Mouse (Mus musculus) hindbrain, embryonic 16.5 days (tissue): Measurements from ENCODE around the gene Tfb1m. TPM values are rescaled to one million over a fixed set of nuclear protein-coding genes. Genes with fewer than 3 reads are reported as not detected.

Experiments
- ATAC-seq: fragments of 200-750 bp; cut with Nextera tagmentation; 2 replicates; pipeline ENCODE4 v1.8.0; 2017; ENCODE audit warnings: moderate TSS enrichment, moderate library complexity
- H3K27ac ChIP-seq: fragments of 300-500 bp; sonication (generic); 2 replicates; pipeline ENCODE4 v1.5.1; 2014; ENCODE audit warnings: low read depth, mild to moderate bottlenecking, control low read depth, low read length, moderate library complexity
- H3K27me3 ChIP-seq: fragments of 300-500 bp; sonication (generic); replicated peaks from 2 replicates; pipeline ENCODE4 v1.6.1; 2014; ENCODE audit warnings: low read length; ENCODE audit not compliant: control insufficient read depth, insufficient read depth
- H3K36me3 ChIP-seq: fragments of 300-500 bp; sonication (generic); 2 replicates; pipeline ENCODE4 v1.6.1; 2014; ENCODE audit warnings: mild to moderate bottlenecking, low read length, moderate library complexity, mixed read lengths; ENCODE audit not compliant: control insufficient read depth, insufficient read depth
- H3K4me1 ChIP-seq: fragments of 300-500 bp; sonication (generic); 2 replicates; pipeline ENCODE4 v1.6.1; 2014; ENCODE audit warnings: low read depth, low read length; ENCODE audit not compliant: control insufficient read depth, insufficient read depth
- H3K4me2 ChIP-seq: fragments of 300-500 bp; sonication (generic); 2 replicates; pipeline ENCODE4 v1.6.1; 2014; ENCODE audit warnings: mild to moderate bottlenecking, low read length, control low read depth, moderate library complexity
- H3K4me3 ChIP-seq: fragments of 300-500 bp; sonication (generic); 2 replicates; pipeline ENCODE4 v1.5.1; 2014; ENCODE audit warnings: mild to moderate bottlenecking, low read length, control low read depth, moderate library complexity
- H3K9ac ChIP-seq: fragments of 300-500 bp; sonication (generic); 2 replicates; pipeline ENCODE4 v1.6.1; 2014; ENCODE audit warnings: low read depth, mild to moderate bottlenecking, control low read depth, low read length, moderate library complexity
- H3K9me3 ChIP-seq: fragments of 300-500 bp; sonication (generic); 2 replicates; pipeline ENCODE4 v1.6.1; 2014; ENCODE audit warnings: mild to moderate bottlenecking, low read length, moderate library complexity; ENCODE audit not compliant: control insufficient read depth
- WGBS: fragments of 180-500 bp; shearing (Covaris S2); extraction: QIAGEN DNeasy Blood & Tissue Kit; methylation state at CpG from one replicate; pipeline ENCODE4 v1.1.7; 2014; 5-methylcytosine and 5-hydroxymethylcytosine counted together
- polyA plus RNA-seq: library from polyadenylated mRNA; unstranded; fragments of >200 nt; fragmentation: Nextera tagmentation; extraction: Ambion mirVana; gene quantifications from 2 replicates; pipeline ENCODE4 v1.2.1, GENCODE M21; 2015

Gene Tfb1m
- polyA plus RNA-seq, 1 experiment from 2014 or later, result 13.3 TPM

DNA sequence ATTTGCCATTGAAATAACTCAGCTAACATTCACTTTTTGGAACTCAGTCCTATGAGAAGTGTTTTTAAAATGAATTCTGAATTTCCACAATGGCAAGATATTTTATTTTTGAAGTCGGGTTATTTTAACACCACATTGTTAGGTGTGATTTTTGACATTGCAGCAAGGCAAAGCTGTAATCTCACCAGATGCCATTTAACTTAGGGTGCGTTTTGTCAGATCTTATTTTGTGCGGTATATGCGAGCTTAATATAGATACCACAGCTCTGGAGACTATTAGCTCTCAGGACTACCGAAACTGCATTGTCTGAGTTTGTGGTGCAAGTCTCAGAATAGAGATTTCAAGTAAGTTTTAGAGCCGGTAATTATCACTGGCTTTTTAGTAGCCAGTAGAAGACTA lies 57.5 kb downstream of the Tfb1m start:
- WGBS, result 96% methylated on average over 6 of the region's 6 CpGs
- H3K27ac ChIP-seq, result no peak overlapping the region
- ATAC-seq, result no peak
- no peak overlapping the region for H3K9ac ChIP-seq
- H3K4me2 ChIP-seq, result no peak overlapping the region
- no peak overlapping the region for H3K4me3 ChIP-seq
- H3K36me3 ChIP-seq, result no peaks in the 10 kb centered on the region
- no peaks in the 10 kb centered on the region for H3K4me1 ChIP-seq
- H3K9me3 ChIP-seq, result no peaks in the 10 kb centered on the region
- H3K27me3 ChIP-seq, result no peaks in the 10 kb centered on the region

GRCm38 (mm10) chr17:3499468-3499867 lies 58.1 kb downstream of the Tfb1m start:
- H3K4me1 ChIP-seq, result no peaks in the 10 kb centered on the region
- H3K27me3 ChIP-seq, result no peaks in the 10 kb centered on the region
- no peak overlapping the region for H3K27ac ChIP-seq
- H3K4me3 ChIP-seq, result no peak overlapping the region
- WGBS, result 93% methylated on average over 8 of the region's 8 CpGs
- H3K36me3 ChIP-seq, result no peaks in the 10 kb centered on the region
- no peak for ATAC-seq
- no peak overlapping the region for H3K4me2 ChIP-seq
- H3K9ac ChIP-seq, result no peak overlapping the region
- no peaks in the 10 kb centered on the region for H3K9me3 ChIP-seq

- ATAC-seq, result no peak
- Histone ChIP-seq H3K4me3 (no peak overlapping the region), H3K9ac (no peak overlapping the region), H3K9me3 (no peaks in the 10 kb centered on the region), H3K4me2 (no peak overlapping the region), H3K36me3 (no peaks in the 10 kb centered on the region), H3K27ac (no peak overlapping the region), H3K4me1 (no peaks in the 10 kb centered on the region), H3K27me3 (no peaks in the 10 kb centered on the region)
- 96% methylated on average over 3 of the region's 3 CpGs for WGBS
Observed at GRCm38 (mm10) chr17:3498580-3498979, 59.0 kb downstream of the Tfb1m start.

DNA sequence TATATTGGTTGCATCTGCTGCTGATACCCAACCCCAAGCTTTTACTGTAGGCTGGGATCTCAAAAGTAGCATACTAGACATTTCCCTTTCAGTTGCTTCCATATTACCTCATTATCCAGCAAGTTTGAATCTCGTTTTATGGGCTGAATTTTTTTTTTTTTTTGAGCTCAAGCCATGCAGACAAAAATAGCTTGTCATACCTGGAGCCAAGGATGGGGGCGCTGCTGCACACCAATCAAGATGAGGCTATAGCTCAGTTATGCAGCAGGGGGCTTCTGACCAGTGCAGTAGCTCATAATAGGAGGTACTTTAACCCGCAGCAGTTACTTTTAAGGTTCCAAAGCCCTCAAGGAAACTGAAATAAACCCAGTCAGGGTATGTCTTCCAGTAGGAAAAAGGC lies 59.5 kb downstream of the Tfb1m start:
- H3K4me2 ChIP-seq, result no peak overlapping the region
- H3K4me3 ChIP-seq, result no peak overlapping the region
- WGBS, result 28% methylated on average over 3 of the region's 3 CpGs
- H3K27ac ChIP-seq, result no peak overlapping the region
- H3K9me3 ChIP-seq, result no peaks in the 10 kb centered on the region
- no peaks in the 10 kb centered on the region for H3K4me1 ChIP-seq
- no peak overlapping the region for H3K9ac ChIP-seq
- no peaks in the 10 kb centered on the region for H3K36me3 ChIP-seq
- ATAC-seq, result no peak
- no peaks in the 10 kb centered on the region for H3K27me3 ChIP-seq

DNA sequence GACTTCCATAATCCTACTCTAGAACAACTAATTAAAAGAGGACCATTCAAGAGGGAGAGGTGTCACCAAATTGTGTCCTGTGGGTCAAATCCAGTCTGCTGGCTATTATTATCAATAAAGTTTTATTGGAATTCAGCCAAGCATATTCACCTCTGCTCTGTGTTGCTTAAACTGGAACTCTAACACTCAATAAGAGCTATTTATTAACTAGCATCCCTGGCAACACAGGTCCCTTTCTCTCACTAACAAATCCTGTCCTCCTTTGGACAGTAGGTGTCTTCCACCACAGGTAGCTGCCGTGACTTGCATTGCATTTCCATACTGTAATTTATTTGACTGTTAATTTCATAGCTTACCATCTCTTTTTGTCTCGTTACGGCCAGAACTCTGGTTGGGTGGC lies 61.5 kb downstream of the Tfb1m start:
- H3K36me3 ChIP-seq, result no peaks in the 10 kb centered on the region
- WGBS, result 91% methylated on average over 3 of the region's 3 CpGs
- no peaks in the 10 kb centered on the region for H3K9me3 ChIP-seq
- no peaks in the 10 kb centered on the region for H3K4me1 ChIP-seq
- H3K4me2 ChIP-seq, result no peak overlapping the region
- no peaks in the 10 kb centered on the region for H3K27me3 ChIP-seq
- no peak overlapping the region for H3K27ac ChIP-seq
- ATAC-seq, result no peak
- no peak overlapping the region for H3K4me3 ChIP-seq
- no peak overlapping the region for H3K9ac ChIP-seq

DNA sequence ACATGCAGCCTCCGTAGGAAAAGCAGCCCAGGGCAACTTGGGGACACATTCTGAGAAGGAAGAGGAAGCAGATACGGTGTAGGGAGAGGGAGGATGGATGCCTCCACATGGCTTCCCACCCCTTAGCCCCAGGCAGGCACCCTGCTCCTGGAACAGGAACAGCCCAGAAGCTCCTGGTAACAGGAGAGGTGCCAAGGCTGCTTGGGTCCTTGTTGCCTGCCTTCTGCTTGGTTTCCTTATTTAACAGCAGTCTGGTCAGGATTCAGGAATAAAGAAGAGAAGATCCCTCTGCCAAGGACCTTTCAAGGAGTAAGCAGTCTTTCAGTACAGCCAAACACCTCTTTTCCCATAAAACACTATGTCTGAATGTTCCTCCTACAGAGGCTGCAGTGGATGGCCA lies 62.0 kb downstream of the Tfb1m start:
- H3K4me1 ChIP-seq, result no peaks in the 10 kb centered on the region
- H3K27ac ChIP-seq, result no peak overlapping the region
- ATAC-seq, result no peak
- no peak overlapping the region for H3K4me3 ChIP-seq
- no peaks in the 10 kb centered on the region for H3K36me3 ChIP-seq
- WGBS, result 78% methylated on average over 2 of the region's 2 CpGs
- no peaks in the 10 kb centered on the region for H3K27me3 ChIP-seq
- H3K9me3 ChIP-seq, result no peaks in the 10 kb centered on the region
- no peak overlapping the region for H3K9ac ChIP-seq
- no peak overlapping the region for H3K4me2 ChIP-seq

DNA sequence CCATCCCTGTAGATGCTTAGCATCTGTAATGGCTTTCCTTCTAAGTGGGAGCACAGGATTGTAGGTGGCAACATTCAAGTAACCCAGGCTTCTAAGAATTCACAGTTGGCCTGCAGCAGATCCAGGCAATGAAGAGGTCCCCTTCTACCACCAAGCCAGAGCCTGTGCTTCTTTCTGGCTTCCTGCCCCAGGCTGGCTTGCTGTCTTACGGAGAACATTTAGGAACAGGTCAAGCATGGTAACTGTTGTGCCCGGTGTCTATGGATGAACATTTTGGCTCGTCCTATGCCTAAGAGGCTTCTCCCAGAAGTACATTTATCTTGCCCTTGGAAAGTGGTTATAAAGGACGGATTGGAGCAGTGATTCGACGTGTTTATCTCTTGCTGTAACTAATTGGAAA lies 65.9 kb downstream of the Tfb1m start:
- Histone ChIP-seq H3K9me3 (no peaks in the 10 kb centered on the region), H3K4me2 (no peak overlapping the region), H3K27me3 (no peaks in the 10 kb centered on the region), H3K27ac (no peak overlapping the region), H3K4me3 (no peak overlapping the region), H3K36me3 (no peaks in the 10 kb centered on the region), H3K4me1 (no peaks in the 10 kb centered on the region), H3K9ac (no peak overlapping the region)
- WGBS, result 79% methylated on average over 6 of the region's 6 CpGs
- no peak for ATAC-seq

- no peak overlapping the region for H3K27ac ChIP-seq
- no peaks in the 10 kb centered on the region for H3K4me1 ChIP-seq
- WGBS, result 74% methylated on average over 5 of the region's 5 CpGs
- H3K27me3 ChIP-seq, result no peaks in the 10 kb centered on the region
- no peak overlapping the region for H3K4me3 ChIP-seq
- H3K9ac ChIP-seq, result no peak overlapping the region
- H3K4me2 ChIP-seq, result no peak overlapping the region
- H3K9me3 ChIP-seq, result no peaks in the 10 kb centered on the region
- H3K36me3 ChIP-seq, result no peaks in the 10 kb centered on the region
- ATAC-seq, result no peak
Observed at GRCm38 (mm10) chr17:3491065-3491464, 66.5 kb downstream of the Tfb1m start.

DNA sequence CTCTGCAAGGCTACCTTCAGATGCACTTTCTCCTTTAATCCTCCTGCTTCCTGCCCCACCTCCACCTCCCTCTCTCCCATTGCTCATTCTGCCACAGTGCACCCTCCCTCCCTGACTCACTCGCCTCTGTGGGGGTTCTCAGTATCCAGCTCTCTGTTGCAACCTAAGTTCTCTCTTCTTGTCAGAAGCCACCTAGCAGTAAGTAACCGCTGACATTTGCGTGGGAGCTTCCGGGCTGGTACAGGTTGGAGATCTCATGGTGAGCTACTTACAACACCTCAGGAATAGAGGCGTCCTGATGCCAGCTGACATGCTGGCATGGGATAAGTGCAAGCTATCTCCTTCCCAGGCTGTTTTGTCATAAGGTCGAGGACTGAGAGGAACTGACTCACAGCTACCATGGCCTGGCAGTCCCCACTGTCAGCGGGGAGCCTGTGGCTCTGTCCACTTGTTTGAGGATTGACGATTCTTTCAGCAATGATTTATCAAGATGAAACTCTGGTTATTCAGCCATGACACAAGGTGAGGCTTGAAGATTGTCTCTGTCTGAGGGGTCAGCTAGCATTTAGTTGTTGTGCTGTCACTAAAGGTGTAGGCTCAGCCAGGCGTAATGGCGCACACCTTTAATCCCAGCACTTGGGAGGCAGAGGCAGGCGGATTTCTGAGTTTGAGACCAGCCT lies 67.2 kb downstream of the Tfb1m start:
- ATAC-seq, result no peak
- no peak overlapping the region for H3K4me2 ChIP-seq
- no peaks in the 10 kb centered on the region for H3K4me1 ChIP-seq
- H3K27me3 ChIP-seq, result no peaks in the 10 kb centered on the region
- no peaks in the 10 kb centered on the region for H3K36me3 ChIP-seq
- 86% methylated on average over 11 of the region's 11 CpGs for WGBS
- H3K9me3 ChIP-seq, result no peaks in the 10 kb centered on the region
- H3K9ac ChIP-seq, result no peak overlapping the region
- H3K27ac ChIP-seq, result no peak overlapping the region
- no peak overlapping the region for H3K4me3 ChIP-seq
